Mouse (Mus musculus): ENCODE measurements at regions not wholly inside any gene's neighbourhood (a gene's known extent, or its start where the extent isn't known, plus 50 kb on each side); places are given as distances from the start of the nearest gene placed in this dataset.
"Not testable (repeated sequence)": the region's sequence is repeated elsewhere in the genome, so short reads cannot be mapped to it uniquely, and the experiment has no call there.

- no peak for DNase-seq
These were observed 55.9 kb downstream of the Tmem121 start for GRCm38 (mm10) chr12:113241373-113242193.

GRCm38 (mm10) chr12:113242194-113242510 is 56.4 kb downstream of the Tmem121 start:
- no peak for DNase-seq

- no peak for DNase-seq
These were observed 59.0 kb downstream of the Tmem121 start for GRCm38 (mm10) chr12:113244685-113245084.

GRCm38 (mm10) chr12:113253446-113254424 is 68.0 kb downstream of the Tmem121 start:
- not testable (repeated sequence) for DNase-seq

GRCm38 (mm10) chr12:113255331-113255730 is 69.6 kb downstream of the Tmem121 start:
- DNase-seq: no peak

- no peak for DNase-seq
These were observed 70.9 kb downstream of the Tmem121 start for GRCm38 (mm10) chr12:113256628-113257027.

GRCm38 (mm10) chr12:113257243-113257642 is 71.5 kb downstream of the Tmem121 start:
- no peak for DNase-seq

- no peak for DNase-seq
These were observed 73.7 kb downstream of the Tmem121 start for GRCm38 (mm10) chr12:113259476-113259875.

GRCm38 (mm10) chr12:113260304-113260703 is 74.6 kb downstream of the Tmem121 start:
- DNase-seq: no peak

GRCm38 (mm10) chr12:113275934-113276333 is 90.2 kb downstream of the Tmem121 start:
- DNase-seq: no peak

- DNase-seq: no peak
These were observed 90.7 kb downstream of the Tmem121 start for GRCm38 (mm10) chr12:113276355-113276942.

- DNase-seq: no peak
These were observed 92.0 kb downstream of the Tmem121 start for GRCm38 (mm10) chr12:113277741-113278140.

- no peak for DNase-seq
These were observed 106.5 kb downstream of the Tmem121 start for GRCm38 (mm10) chr12:113292029-113292809.

- no peak for DNase-seq
These were observed 110.2 kb downstream of the Tmem121 start for GRCm38 (mm10) chr12:113295924-113296323.

- DNase-seq: no peak
These were observed 120.2 kb downstream of the Tmem121 start for GRCm38 (mm10) chr12:113305973-113306372.

- no peak for DNase-seq
These were observed 127.6 kb downstream of the Tmem121 start for GRCm38 (mm10) chr12:113313319-113313718.

- no peak for DNase-seq
These were observed 128.9 kb downstream of the Tmem121 start for GRCm38 (mm10) chr12:113314624-113315023.

- no peak for DNase-seq
These were observed 135.4 kb downstream of the Tmem121 start for GRCm38 (mm10) chr12:113321086-113321485.

GRCm38 (mm10) chr12:113322173-113322572 is 136.4 kb downstream of the Tmem121 start:
- DNase-seq: no peak

GRCm38 (mm10) chr12:113327851-113328250 is 142.1 kb downstream of the Tmem121 start:
- DNase-seq: peak; percentile 33

- DNase-seq: no peak
These were observed 144.5 kb downstream of the Tmem121 start for GRCm38 (mm10) chr12:113330266-113330665.

- DNase-seq: no peak
These were observed 146.5 kb downstream of the Tmem121 start for GRCm38 (mm10) chr12:113332226-113332625.

All from adrenal gland, postnatal 25 days (tissue).